Mouse (Mus musculus): ENCODE data around the gene Ror1.

Gene Ror1

DNA sequence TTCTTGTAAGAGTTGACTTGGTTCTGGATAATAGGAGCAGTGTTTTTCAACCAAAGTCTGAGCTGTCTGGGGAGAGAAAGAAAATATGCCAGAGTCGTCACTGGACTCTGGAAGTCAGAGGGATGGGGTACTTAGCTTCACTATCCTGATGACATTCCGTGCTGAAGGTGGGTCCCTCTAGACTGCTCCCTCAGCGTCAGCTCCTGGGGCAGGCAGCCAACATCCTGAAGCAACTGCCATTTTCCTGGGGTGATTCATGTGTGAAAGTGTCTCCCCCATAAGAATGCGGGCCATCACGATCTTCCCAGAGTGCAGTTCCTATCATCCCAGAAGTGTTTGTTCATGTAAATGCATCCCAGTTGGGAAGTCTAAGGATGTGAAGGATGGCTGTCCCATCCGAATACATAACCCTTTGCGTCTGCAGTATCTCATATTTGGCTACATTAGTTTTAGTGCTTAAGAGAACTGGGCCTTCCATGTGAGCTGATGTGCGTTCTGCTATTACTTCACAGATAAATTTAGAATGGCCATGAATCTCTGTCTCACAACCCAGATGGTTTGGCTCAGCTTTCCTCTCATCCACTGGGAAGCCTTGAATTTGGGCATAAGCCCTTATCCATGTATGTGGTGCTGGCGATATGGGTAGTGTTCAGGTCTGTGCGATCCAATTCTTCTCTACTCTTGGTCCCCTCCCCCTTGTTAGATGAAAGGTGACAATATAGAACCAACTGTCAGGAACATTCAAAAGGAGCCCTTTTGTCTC is 216.4 kb downstream of the Ror1 start:
- no peak for DNase-seq (ENCODE audit: low read depth, low spot score)

DNA sequence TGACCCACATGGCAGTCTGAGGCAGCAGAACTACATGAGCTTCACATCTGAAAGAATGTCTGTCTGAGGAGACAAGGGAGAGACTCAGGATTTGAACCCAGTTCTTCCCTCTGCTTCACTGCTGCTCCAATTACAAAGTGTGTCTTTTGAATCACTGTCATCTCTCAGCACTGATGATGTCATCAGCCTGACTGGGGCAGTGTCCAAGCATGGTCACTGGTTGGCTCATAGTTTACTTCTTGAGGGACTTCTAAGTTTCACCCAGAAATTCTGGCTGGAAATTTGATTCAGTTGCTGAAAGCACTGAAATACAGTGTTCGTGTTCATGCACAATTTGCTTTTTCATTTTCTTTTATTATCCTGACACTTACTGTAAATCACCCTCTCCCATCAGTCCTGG is 219.5 kb downstream of the Ror1 start:
- DNase-seq (ENCODE audit: low read depth, low spot score): no peak

DNA sequence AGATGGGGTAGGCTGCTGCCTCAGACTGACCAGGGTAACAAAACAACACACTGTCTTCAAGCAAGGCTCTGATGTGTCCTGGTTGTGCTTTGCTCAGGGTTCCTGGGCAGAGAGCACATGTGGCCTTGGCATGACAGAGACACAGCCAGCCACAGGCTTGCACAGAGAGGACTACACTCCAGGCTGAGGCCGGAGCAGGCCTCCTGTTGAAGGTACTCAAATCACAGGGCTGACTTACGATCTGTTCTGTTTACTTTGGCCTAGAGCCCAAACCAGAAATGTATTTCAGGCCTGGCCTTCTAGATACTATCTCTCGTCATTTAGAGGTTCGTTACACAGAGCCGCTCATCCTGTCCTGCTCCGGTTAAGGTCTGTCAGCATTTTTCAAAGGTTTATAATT is 226.2 kb downstream of the Ror1 start:
- DNase-seq (ENCODE audit: low read depth, low spot score): no peak

DNA sequence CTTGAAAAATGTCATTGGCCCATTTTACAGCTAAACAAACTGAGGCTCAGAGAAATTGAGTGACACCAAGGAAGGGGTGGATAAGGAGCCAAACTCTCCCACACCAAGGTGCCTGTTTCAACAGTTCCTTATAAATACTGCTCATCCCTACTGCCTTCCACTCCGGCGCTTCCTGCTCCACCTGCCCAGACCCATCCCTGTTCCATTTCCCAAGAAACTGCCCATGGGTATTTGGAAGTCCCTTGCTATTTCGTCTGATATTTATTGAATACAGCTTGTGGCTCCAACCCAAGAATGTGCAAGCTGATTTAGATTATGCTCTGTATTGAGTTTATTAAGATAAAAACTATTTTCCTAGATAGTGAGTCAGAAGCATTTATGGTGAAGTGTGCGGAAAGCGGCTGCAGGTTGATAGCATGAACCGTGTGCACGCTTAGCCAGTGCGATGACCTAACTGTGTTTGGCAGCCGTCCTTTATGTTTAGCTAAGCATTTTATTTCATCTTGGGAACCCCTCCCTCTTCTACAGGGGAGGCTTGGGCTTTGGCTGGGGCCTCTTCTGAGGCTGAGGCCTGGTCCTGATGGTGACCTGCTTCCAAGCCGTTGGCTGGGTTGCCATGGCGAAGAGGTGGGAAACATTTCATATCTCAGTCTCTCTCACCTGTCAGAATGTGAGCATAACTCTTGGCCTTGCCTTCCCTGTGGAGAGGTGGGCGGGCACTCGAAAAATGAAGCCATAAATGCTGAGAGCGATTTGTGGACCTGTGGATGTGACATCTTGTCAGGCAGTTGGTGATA is 229.3 kb downstream of the Ror1 start:
- DNase-seq (ENCODE audit: low read depth, low spot score): no peak

DNA sequence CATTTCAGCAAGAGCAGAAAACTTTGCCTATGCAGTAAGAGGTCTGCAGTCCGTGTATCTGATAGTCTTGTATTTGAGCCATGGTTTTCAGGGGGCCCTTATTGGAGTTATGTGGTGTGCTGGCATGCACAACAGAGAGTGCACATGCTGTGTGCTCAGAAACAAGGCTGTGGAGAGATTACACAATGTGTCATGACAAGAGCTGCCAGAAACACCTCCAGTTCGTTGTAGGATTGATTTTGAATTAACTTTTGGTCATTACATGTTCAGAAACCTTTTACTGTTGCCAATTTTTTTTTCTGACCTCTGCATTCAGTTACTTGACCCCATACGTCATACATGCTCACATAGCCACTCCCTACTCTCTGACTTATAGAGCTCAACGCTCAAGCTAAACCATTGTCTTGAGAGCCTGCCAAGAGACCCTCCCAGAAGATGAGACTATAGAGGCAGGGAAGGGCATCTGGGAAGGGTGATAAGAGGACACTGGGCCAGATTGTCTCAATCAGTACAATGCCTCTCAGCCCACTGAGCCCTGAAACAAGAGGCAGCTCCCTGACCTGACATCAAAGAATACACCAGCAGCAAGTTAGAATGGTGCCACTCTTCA is 232.9 kb downstream of the Ror1 start:
- DNase-seq (ENCODE audit: low read depth, low spot score): no peak

DNA sequence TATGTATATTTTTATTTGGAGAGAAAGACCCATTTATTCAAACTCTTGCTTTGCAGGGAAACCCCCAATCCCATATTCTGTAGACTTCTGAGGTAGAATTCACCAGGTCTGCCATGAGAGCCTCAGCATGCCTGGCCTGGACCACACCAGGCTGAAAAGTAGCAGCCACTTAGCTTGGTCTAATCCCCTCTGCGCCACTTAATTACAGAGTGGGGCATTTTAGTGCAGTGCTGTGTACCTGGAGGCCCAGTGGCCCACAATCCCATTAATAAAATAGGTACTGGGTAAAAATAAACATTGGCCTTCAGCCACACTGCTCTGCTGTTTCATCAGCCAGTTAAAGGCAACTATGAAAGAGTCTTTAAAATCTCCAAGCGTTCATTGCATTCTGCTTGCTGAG is 239.6 kb downstream of the Ror1 start:
- DNase-seq (ENCODE audit: low read depth, low spot score): no peak

DNA sequence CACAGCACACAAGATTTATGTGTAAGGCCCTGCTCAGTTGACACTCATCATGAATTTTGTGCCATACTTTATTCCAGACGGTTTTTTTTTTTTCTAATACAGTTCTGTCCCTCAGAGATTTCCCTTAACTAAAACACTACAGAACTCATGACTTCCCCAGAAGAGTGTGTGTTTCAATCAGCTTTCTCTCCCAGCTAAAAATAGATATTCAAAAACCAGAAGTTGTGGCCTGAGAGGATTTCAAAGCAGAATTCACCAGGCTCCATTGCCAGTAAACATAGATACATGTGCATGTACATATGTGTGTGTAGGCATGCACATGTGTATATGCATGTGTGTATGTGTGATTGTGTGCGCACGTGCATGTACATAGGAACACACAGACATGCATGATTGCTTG is 252.2 kb downstream of the Ror1 start:
- DNase-seq (ENCODE audit: low read depth, low spot score): no peak

DNA sequence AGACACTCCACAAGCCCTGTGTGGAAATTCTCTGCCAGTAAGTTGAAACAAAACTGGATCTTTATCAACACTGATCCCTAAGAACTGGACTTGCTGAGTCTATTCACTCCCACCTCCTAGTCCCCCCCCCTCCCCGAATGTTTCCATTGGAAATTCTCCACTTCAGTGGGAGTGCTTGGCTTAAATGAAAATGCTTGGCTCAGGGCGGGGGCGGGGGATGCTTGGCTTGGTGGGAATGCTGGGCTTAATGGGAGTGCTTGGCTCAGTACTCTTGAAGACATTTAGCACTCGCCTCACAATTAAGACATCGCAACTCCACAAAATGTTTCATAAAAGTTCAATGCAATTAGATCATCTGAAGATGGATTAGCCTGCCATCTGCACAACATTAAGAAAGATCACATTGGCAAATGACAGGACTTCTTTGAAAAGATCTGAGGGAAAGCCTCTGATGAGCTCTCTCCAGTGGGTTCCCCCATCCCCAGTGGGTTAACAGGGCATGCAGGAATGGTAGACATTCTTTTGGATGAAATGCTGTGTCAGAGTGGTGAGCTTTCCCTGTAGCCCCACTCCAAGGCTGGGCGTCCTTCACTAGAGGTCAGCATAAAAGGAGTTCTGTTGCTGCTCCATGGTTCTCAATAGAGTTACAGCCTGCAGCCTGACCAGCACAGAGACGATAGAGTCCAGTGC is 254.7 kb downstream of the Ror1 start:
- no peak for DNase-seq (ENCODE audit: low read depth, low spot score)

DNA sequence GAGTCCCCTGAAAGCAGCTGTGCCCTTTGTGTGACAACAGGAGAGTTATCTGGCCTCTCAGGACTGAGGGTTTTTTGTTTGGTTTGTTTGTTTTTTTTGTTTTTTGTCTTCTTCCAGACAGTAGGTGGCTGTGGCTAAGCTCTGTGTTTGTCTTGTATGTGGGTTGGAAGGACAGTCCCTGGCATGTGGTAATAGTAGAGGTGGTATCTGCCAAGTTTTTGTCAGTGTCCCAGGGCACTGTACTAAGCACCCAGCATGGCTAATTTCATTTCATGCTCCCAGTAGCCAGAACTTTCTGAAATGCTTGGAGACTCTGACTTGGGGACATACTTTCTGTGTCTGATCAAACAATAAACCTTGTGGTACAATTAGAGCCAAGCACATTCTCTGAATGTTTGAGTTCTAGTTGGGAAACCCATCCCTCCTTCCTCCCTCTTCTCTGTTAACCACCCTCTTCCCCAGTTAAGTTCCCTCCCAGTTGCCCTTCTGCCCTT is 256.3 kb downstream of the Ror1 start:
- no peak for DNase-seq (ENCODE audit: low read depth, low spot score)

DNA sequence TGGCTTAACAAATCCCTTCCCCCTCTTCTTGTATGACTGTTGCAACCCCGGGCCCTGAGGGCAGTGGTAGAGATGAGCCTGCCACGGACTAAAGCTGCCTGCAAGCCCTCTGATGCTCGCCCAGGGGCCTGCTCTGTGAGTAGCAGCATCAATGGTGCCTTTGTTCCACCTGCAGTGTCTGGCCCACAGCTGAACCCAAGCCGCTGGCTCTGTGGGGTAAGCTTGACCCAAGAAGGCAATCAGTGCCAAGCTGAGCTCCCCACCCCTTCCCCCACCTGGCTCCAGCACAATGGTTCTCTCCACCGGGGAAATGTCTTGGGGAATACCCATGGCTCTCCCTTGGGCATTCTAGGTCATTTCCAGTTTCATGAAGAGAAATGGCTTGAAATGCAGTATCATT is 260.0 kb downstream of the Ror1 start:
- no peak for DNase-seq (ENCODE audit: low read depth, low spot score)

DNA sequence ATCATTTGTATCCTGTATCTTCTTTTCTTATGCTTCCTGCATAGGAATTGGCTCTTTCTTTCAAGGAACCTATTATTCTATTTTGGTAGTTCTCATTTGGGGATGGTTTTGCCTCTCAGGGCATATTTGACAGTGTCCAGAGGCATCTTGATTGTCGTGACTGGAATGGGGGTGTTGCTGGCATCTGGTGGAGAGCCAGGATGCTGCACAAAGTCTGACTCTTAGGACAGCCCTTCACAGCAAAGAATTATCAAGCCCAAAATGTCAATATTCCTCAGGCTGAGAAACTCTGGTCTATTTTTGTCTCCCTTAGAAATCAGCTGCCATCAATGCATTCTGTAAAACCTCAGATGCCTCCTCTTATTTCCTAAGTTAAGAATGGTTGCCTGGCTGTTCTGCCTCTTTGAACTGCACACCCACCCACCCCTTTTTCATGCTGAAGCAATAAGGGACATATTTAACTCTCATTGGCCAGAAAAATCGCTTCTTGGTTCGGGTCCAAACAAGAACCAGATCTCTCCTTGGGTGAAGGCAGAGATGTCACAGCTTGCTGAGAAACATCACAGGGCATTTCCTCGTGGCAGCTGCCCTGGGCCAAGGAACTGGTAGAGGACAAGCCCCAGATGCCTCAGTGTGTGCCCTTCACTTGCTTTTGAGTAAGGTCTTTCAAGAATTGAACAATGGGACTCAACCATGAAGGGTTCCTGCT is 262.4 kb downstream of the Ror1 start:
- DNase-seq (ENCODE audit: low read depth, low spot score): peak; percentile 47

DNA sequence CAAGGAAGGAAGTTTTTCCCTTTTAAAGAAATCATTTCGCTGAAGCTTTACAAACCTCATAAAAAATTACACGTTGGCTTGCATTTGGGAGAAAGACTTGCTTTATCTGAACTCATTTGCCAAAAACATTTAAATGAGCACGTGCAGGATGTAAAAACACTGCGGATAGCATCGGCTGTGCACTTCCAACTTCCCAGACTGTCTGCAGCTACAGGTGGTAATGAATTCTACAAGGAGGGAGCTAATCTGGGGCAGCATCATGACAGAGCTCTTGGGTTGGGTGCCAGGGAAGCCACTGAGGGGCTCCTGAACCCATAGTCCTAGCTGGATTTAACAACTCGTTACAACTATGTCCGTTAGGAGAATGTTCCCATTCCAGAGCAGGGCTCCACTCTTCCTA is 268.1 kb downstream of the Ror1 start:
- no peak for DNase-seq (ENCODE audit: low read depth, low spot score)

DNA sequence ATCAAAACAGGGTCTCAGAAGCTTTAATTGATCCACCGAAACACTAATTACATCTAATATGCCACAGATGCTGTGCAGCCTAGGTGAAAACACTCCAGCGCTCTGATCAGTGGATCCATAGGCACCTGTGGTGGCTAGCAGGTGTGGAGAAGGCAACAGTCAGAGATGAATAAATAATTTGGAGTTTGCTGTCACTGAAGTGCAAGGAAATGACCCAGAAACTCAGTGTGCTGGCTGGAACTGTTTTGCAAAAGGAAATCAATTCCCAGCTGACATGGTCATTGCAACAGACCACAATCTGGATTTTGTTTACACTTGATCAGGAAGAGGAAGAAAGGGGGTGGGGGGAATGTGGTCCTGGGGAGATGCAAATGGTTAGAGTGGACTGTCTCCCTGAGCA is 273.1 kb downstream of the Ror1 start:
- no peak for DNase-seq (ENCODE audit: low read depth, low spot score)

DNA sequence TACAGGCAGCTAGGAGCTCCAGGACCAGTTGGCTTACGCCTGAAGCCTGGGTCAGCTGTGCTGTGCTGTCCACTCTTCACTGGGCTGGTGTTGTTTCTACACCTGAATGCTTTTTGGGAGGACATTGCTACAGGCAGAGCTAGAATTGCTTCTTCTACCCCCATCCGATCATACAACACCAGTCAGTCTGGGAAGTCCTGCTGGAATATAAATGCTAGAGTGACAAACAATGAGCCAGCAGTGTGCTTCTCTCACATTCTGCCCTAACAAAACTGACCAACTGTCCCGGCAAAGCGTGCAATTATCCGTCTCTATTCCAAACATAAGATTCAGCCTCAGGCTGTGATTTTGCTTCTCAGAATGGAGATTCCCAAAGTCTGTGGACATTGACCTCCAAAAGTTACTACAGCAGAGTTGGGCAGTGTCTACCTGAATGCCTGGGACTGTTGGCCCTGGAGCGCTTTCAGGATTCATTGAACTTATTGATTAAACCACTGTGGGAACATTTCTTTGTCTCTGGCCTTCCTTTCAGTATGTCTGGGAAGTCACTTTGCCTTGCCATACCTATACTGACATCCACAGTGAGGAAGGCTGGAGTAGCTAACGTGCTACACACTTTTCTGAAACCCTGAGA is 274.1 kb downstream of the Ror1 start:
- DNase-seq (ENCODE audit: low read depth, low spot score): no peak

DNA sequence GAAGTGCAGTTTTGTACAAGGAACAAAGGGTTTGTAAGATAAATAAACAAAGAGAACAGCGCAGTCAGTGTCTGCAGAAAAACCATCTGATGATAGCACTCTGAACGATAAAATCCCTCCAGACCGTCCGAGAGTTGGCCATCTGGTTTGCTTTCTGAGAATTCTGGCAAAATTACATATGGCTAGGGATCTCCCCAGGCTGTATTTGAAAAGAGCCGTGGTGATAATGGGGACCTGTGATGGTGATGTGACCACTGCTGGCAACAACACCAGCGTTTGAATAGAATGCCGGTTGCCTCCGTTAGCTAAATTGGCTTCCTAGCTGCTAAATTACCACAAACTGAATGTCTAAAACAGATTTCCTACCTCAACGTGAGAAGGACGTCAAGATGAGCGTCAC is 277.2 kb downstream of the Ror1 start:
- no peak for DNase-seq (ENCODE audit: low read depth, low spot score)

DNA sequence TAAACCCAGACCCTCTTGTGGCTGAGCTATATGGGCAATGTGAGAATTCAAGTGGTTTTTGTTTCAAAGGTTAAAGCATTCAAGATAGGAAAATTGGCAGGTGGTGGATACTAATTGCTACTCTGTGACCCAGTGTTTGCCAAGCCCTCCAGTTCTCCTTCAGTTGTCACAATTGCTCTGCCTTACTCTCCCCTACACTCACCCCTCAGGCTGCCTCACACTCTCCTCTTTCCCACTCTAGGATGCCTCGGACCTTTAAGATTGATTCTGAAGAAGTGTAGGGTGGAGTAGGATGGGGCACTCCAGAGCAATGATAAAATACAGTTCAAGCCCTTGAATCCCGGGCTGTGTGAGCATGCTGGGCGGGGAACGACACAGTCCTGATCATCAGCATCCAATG is 278.2 kb downstream of the Ror1 start:
- no peak for DNase-seq (ENCODE audit: low read depth, low spot score)

DNA sequence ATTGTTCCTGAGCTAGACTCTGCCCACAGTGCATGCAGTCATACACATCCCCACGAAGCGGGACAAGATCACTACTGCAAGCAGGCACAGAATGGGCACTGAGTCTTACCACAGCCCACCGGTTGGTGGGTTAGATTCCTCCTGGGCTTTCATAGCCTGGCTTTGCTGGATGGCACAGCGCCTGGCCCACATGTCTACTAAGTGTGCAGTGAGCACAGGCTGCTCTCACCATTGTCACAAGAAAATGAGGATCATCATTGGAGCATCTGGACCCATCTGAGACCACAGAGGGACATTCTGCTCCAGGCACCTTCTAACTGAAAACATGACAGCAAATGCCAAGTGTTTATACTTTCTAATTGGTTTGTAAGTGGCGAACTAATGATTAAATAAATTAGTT is 279.7 kb downstream of the Ror1 start:
- no peak for DNase-seq (ENCODE audit: low read depth, low spot score)

DNA sequence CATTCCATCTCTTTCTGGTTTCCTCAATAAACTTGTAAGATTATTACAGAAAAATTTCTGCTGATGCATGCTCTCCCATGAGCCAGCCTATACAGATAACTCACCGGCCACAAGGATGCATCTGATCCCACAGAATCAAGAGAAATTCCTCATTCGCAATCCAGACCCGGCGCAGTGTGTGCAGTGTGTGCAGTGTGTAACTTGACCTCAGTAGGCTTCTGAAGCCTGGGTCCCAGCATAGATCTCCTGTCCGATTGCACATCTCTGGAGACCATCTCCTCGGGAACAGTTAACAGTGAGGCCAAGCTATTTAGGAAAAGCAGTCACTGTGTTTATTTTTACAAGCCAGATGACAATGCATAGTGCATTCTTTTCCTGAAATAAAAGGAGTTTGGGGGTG is 280.6 kb downstream of the Ror1 start:
- no peak for DNase-seq (ENCODE audit: low read depth, low spot score)

DNA sequence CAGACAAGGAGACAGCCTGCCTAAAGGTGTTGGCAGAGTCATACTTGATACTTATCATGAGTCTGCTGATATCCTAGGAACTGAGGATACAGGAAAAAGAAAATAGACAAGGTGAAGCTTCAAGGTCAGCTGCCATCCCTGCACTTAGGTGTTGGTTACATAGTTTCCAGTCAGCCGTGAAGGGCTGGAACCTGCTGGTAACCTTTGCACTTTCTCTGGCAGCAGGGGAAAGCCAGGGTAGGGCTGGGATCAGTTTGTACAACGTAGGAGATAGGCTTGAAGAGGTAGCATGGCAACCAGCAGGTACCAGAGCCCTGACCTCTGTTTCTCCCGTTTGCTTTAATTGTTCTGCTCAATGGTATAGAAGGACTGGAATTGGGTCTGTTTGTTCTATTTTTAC is 281.6 kb downstream of the Ror1 start:
- DNase-seq (ENCODE audit: low read depth, low spot score): no peak

DNA sequence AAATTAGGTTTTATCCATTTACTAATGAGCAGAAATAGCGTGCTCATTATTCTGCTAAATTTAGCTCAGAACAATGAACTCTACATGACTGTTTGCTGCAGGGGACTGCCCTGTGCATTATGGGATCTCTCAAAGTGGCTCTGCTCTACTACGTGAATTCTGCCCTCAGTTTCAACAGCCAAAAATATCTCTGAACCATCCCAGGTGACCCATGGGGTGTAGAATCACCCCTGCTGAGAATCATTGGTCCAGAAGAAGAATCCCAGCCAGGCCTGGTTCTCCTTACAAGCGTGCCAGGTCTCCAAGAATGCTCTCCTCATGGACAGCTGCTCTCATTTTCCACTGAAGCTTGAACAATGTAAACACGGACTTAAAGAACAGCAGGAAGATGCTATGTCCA is 282.4 kb downstream of the Ror1 start:
- DNase-seq (ENCODE audit: low read depth, low spot score): no peak

DNA sequence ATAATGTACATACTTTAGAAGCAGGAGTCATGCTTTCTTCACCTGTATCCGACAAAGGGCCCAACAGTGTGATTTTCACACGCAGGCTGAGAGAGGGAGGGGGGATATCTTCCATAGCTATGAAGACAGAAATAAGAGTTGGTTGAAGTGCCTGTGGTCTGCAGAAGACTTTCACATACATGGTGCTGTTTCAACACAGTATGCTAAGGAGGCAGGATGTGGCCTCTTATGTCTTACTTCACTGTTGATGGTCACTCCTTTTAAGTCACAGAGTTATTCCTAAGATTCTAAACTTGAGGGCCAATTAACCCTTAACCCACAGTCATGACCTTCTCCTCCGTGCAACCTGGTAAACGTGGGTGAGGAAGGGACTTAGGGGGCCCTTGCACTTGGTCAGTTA is 286.2 kb downstream of the Ror1 start:
- no peak for DNase-seq (ENCODE audit: low read depth, low spot score)
